Comparison of ENCODE assay signal across 8 mouse cellular contexts in the genomic region with DNA sequence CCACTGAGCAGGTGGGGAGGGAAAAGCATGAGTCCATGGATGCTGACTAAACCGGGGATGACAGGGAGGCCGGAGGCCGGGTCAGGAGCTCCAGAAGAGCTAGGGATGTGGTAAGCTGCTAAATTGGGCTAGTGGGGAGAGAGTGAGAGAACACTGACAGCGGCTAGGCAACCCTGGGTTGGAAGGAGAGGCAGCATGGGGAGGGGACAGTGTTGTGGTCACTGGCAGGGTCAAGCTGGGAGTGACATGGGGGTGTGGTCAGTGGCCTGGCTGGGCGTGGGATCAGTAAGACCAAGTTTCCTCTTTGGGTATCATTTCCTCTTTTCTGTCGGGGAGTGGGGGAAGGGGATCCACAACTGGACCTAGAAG. TPM values are rescaled to one million over a fixed set of nuclear protein-coding genes. Genes with fewer than 3 reads are reported as not detected.
A peak's percentile ranks its signal among the peaks of the same experiment; 100 is the strongest.
DNase-seq lines count a peak whose midpoint lies in the region; ATAC-seq and TF ChIP-seq lines count a peak whose summit lies in the region.

No protein-coding gene starts in this region.

- peaks cover 26% of the 10 kb centered on the region for H3K36me3 ChIP-seq in liver, embryonic 14.5 days (replicated peaks; ENCODE audit: control insufficient read depth, insufficient read depth, low read depth)

- peak overlapping the region; percentile 81 for H3K9ac ChIP-seq in liver, embryonic 14.5 days (replicated peaks)

- no peaks in the 10 kb centered on the region for H3K9me3 ChIP-seq in liver, embryonic 14.5 days (ENCODE audit: control insufficient read depth, low read length)

- no peaks in the 10 kb centered on the region for H3K27me3 ChIP-seq in liver, embryonic 14.5 days (ENCODE audit: control insufficient read depth, insufficient read depth, low read length)

- H3K4me2 ChIP-seq in liver, embryonic 14.5 days (ENCODE audit: low read depth): peak overlapping the region; percentile 99

- H3K4me1 ChIP-seq in liver, embryonic 14.5 days (replicated peaks; ENCODE audit: control insufficient read depth in 2 of 2, insufficient read depth in 2 of 2, low read length in 1 of 2): peaks cover 33 to 48% of the 10 kb centered on the region in 2 experiments

- H3K27ac ChIP-seq in liver, embryonic 14.5 days: peak overlapping the region; percentile 92

- no peak for ATAC-seq in liver, embryonic 14.5 days (ENCODE audit: insufficient read depth)

- H3K4me3 ChIP-seq in liver, embryonic 14.5 days (ENCODE audit: insufficient read depth in 1 of 2, low read depth in 2 of 2, low read length in 2 of 2): peak overlapping the region; percentile 75 to 97

- WGBS in liver, embryonic 14.5 days (ENCODE audit: insufficient replicate concordance): 6% methylated on average over 6 of the region's 6 CpGs

- no peak for TF ChIP-seq EP300 in liver, embryonic 14.5 days (IDR thresholded peaks at IDR 0.05; ENCODE audit: low read depth)

- TF ChIP-seq CTCF in liver, embryonic 14.5 days (IDR thresholded peaks at IDR 0.05; ENCODE audit: low read depth): no peak

- DNase-seq in 3134 (ENCODE audit: extremely low read depth, insufficient read length, low spot score): peak; percentile 84
- DNase-seq in MN1 (ENCODE audit: low spot score): peak; percentile 20
- peak; percentile 27 to 32 for DNase-seq in gastrocnemius, adult 8-10 months (ENCODE audit: low spot score in 2 of 2)
- peak; percentile 20 for DNase-seq in induced T-regulatory cell, adult 2 months (ENCODE audit: low read depth)
- DNase-seq in liver, embryonic 14.5 days (ENCODE audit: low read depth in 3 of 3, low spot score in 3 of 3): no peak
- DNase-seq in natural killer cell, adult 2 months (ENCODE audit: low spot score in 2 of 2): peak; percentile 46 to 61
- DNase-seq in cerebellum, postnatal 14 days: no peak
- no peak for DNase-seq in frontal cortex, postnatal 14 days (ENCODE audit: low spot score in 2 of 2)

RNA-seq across cellular contexts. Expression of gene Creb3, which starts 1.9 kb away (rescaled TPM):
- total RNA-seq in gastrocnemius, adult 8-10 months (2022): 10 to 100 TPM; 36.3 to 47.6 (median 41.3) TPM
- 9.6 and 10.9 TPM in 2 replicates for polyA plus RNA-seq in liver, embryonic 14.5 days (2012; rRNA removed)
- polyA plus RNA-seq in liver, embryonic 14.5 days (2014; fragmentation: Nextera tagmentation; extraction: Ambion mirVana): 21.2 and 21.7 TPM in 2 replicates

RNA-seq across cellular contexts. Expression of gene Tln1, which starts 2.3 kb away (rescaled TPM):
- total RNA-seq in gastrocnemius, adult 8-10 months (2022): 10 to 100 TPM; 52.5 to 57.4 (median 56.6) TPM
- polyA plus RNA-seq in liver, embryonic 14.5 days (2012; rRNA removed): 26.4 and 30.1 TPM in 2 replicates
- polyA plus RNA-seq in liver, embryonic 14.5 days (2014; fragmentation: Nextera tagmentation; extraction: Ambion mirVana): 39.3 and 39.7 TPM in 2 replicates

RNA-seq across cellular contexts. Expression of gene Rgp1, which starts 18.3 kb away (rescaled TPM):
- 10 to 100 TPM; 22.8 to 26.9 (median 23.5) TPM for total RNA-seq in gastrocnemius, adult 8-10 months (2022)
- 13.4 and 15.1 TPM in 2 replicates for polyA plus RNA-seq in liver, embryonic 14.5 days (2012; rRNA removed)
- 11.0 and 11.4 TPM in 2 replicates for polyA plus RNA-seq in liver, embryonic 14.5 days (2014; fragmentation: Nextera tagmentation; extraction: Ambion mirVana)

RNA-seq across cellular contexts. Expression of gene Gba2, which starts 18.4 kb away (rescaled TPM):
- total RNA-seq in gastrocnemius, adult 8-10 months (2022): 1 to 10 TPM; 3.8 to 4.4 (median 4.2) TPM
- 12.5 and 12.7 TPM in 2 replicates for polyA plus RNA-seq in liver, embryonic 14.5 days (2012; rRNA removed)
- polyA plus RNA-seq in liver, embryonic 14.5 days (2014; fragmentation: Nextera tagmentation; extraction: Ambion mirVana): 10.5 and 11.9 TPM in 2 replicates

RNA-seq across cellular contexts. Expression of gene Msmp, which starts 24.1 kb away (rescaled TPM):
- total RNA-seq in gastrocnemius, adult 8-10 months (2022): not detected
- polyA plus RNA-seq in liver, embryonic 14.5 days (2012; rRNA removed): not detected in 2 replicates
- polyA plus RNA-seq in liver, embryonic 14.5 days (2014; fragmentation: Nextera tagmentation; extraction: Ambion mirVana): not detected in 2 replicates

Comparison
In these comparisons a context has a peak if more than half of its experiments do, and no peak if none do; other contexts are left out.
1. DNase-seq: peak in 3134 (single experiment), MN1 (single experiment), gastrocnemius, adult 8-10 months (2 of 2), induced T-regulatory cell, adult 2 months (single experiment) and natural killer cell, adult 2 months (2 of 2); none in liver, embryonic 14.5 days (0 of 3), cerebellum, postnatal 14 days (0 of 2) and frontal cortex, postnatal 14 days (0 of 2).